Mouse (Mus musculus) adrenal gland, postnatal 36 days (tissue): ENCODE measurements around the gene Chd2. TPM values are rescaled to one million over a fixed set of nuclear protein-coding genes. Genes with fewer than 3 reads are reported as not detected.
"Not testable (repeated sequence)": the region's sequence is repeated elsewhere in the genome, so short reads cannot be mapped to it uniquely, and the experiment has no call there.

Experiments used
- DNase-seq, 2 experiments: peaks; one replicate each; pipeline ENCODE4 v3.0.0; 2021; ENCODE audit warnings: mixed read lengths in 1 of 2
- total RNA-seq, 2 experiments: library from RNA; stranded (reverse); gene quantifications; 2 replicates each; pipeline ENCODE4 v1.2.3; 2021

The Chd2 gene
- total RNA-seq, 2 experiments from 2014 or later: 40.9 to 41.6 TPM

- DNase-seq: no peak
Observed at GRCm38 (mm10) chr7:73520231-73520630, 21.4 kb downstream of the Chd2 start.

GRCm38 (mm10) chr7:73519060-73519796 lies 22.4 kb downstream of the Chd2 start:
- peak in 1 of 2 experiments; percentile 43 for DNase-seq

GRCm38 (mm10) chr7:73518373-73518980 lies 23.2 kb downstream of the Chd2 start:
- DNase-seq: not testable (repeated sequence)

- no peak for DNase-seq
Observed at GRCm38 (mm10) chr7:73517432-73518054, 24.1 kb downstream of the Chd2 start.

GRCm38 (mm10) chr7:73516820-73517219 lies 24.8 kb downstream of the Chd2 start:
- DNase-seq: no peak

GRCm38 (mm10) chr7:73514560-73514959 lies 27.1 kb downstream of the Chd2 start:
- DNase-seq: no peak

- DNase-seq: no peak
Observed at GRCm38 (mm10) chr7:73512422-73512821, 29.2 kb downstream of the Chd2 start.

- no peak for DNase-seq
Observed at GRCm38 (mm10) chr7:73508688-73509087, 32.9 kb downstream of the Chd2 start.

- peak; percentile 83 to 84 for DNase-seq
Observed at GRCm38 (mm10) chr7:73507491-73507890, 34.1 kb downstream of the Chd2 start.

- DNase-seq: no peak
Observed at GRCm38 (mm10) chr7:73506852-73507251, 34.8 kb downstream of the Chd2 start.

GRCm38 (mm10) chr7:73505266-73505665 lies 36.4 kb downstream of the Chd2 start:
- DNase-seq: no peak

- no peak for DNase-seq
Observed at GRCm38 (mm10) chr7:73498200-73498599, 43.4 kb downstream of the Chd2 start.

- DNase-seq: no peak
Observed at GRCm38 (mm10) chr7:73489261-73489660, 52.4 kb downstream of the Chd2 start.

- no peak for DNase-seq
Observed at GRCm38 (mm10) chr7:73481094-73481493, 60.5 kb downstream of the Chd2 start.

GRCm38 (mm10) chr7:73479506-73479905 lies 62.1 kb downstream of the Chd2 start:
- DNase-seq: no peak

GRCm38 (mm10) chr7:73478157-73479058 lies 63.2 kb downstream of the Chd2 start:
- DNase-seq: no peak

GRCm38 (mm10) chr7:73467741-73468140 lies 73.9 kb downstream of the Chd2 start:
- DNase-seq: no peak

- DNase-seq: no peak
Observed at GRCm38 (mm10) chr7:73463546-73463945, 78.1 kb downstream of the Chd2 start.

GRCm38 (mm10) chr7:73454113-73454512 lies 87.5 kb downstream of the Chd2 start:
- no peak for DNase-seq

- DNase-seq: no peak
Observed at GRCm38 (mm10) chr7:73452187-73452808, 89.3 kb downstream of the Chd2 start.

- DNase-seq: no peak
Observed at GRCm38 (mm10) chr7:73451594-73451993, 90.0 kb downstream of the Chd2 start.

GRCm38 (mm10) chr7:73442246-73442645 lies 99.4 kb downstream of the Chd2 start:
- no peak for DNase-seq
